Mouse (Mus musculus) C3H10T1/2 (cell line): Measurements from ENCODE around the gene Cd177. TPM values are rescaled to one million over a fixed set of nuclear protein-coding genes. Genes with fewer than 3 reads are reported as not detected.

Source experiments
- polyA plus RNA-seq, 2 experiments: library from polyadenylated mRNA; unstranded; fragments of >200 nt; fragmentation: generic; extraction: Trizol; gene quantifications; one replicate each; pipeline ENCODE4 v1.2.1; 2012; ENCODE audit warnings: missing spikeins in 2 of 2

Gene Cd177
- not detected for polyA plus RNA-seq

DNA sequence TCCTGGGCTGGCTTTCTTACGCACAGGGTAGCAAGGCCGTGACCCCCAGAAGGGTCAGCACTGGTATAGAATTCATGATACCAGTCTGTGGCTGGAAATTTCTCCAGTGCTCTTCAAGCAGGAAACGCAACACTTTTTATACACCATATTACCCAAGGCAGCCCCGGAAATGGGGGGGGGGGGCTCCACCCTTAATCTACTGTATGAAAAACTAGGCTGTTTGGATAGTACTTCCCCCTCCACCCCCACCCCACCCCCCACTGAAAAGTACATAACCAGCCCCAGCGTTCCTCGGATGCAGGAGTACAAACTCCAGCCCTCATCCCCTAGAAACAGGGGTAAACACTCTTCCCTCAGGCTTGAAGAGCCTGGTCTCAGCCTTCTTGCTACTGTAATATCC is at the start of gene Cd177:
Gene Cd177, minus strand, starts transcription at position 101 of the 400 bp plus-strand sequence.

GRCm38 (mm10) chr7:24776918-24777317 is 16.8 kb upstream of the Cd177 start, which contains the start of gene Ceacam10:
Ceacam10 (plus strand) TSS chr7:24777206.

DNA sequence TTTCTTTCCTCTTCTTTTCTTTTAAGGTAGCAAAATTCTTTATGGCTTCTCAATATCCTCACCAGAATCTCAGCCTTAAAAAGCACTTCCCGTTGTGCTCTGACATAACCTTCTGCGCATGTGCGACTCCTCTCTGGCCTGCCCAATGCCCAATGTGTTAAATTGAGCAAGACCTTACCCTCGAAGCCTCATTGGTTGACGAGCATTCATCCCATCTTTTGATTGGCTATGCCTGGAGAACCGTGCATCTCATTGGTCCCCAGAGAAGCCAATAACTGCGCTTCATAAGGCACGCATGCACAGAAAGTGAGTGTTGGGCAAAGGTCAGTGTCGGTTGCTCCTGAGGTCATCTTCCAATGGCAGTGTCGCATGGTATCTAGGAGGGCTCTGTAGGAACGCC is 33.3 kb downstream of the Cd177 start, which contains the start of gene Gm4763:
Gene Gm4763, minus strand, starts transcription at position 101 of the 400 bp plus-strand sequence.

GRCm38 (mm10) chr7:24708832-24709292 is 51.2 kb downstream of the Cd177 start, which contains the start of gene BC049730:
BC049730 (plus strand) TSS chr7:24709242.

Other genes with a start within 250 kb of the Cd177 start
- gene AC161166.1, start 247.9 kb downstream of the Cd177 start, polyA plus RNA-seq, result under 1 TPM; 0.06 to 0.09 TPM
- 10 to 100 TPM in 1 of 2 experiments, 1 to 10 TPM in 1; 2.1 to 10.9 TPM for gene Irgq, start 229.6 kb downstream of the Cd177 start, polyA plus RNA-seq
- under 1 TPM in 1 of 2 experiments, not detected in 1; 0.13 TPM for gene Pinlyp, start 214.2 kb downstream of the Cd177 start, polyA plus RNA-seq
- 10 to 100 TPM; 39.6 to 44.0 TPM for gene Xrcc1, start 214.0 kb downstream of the Cd177 start, polyA plus RNA-seq
- 10 to 100 TPM; 13.1 to 29.9 TPM for gene Ethe1, start 172.8 kb downstream of the Cd177 start, polyA plus RNA-seq
- gene Zfp575, start 172.7 kb downstream of the Cd177 start, polyA plus RNA-seq, result under 1 TPM in 1 of 2 experiments, not detected in 1; 0.05 TPM
- under 1 TPM; 0.46 to 0.84 TPM for gene Phldb3, start 149.5 kb downstream of the Cd177 start, polyA plus RNA-seq
- gene Lypd3, start 123.8 kb downstream of the Cd177 start, polyA plus RNA-seq, result not detected
- gene Tex101, start 83.6 kb downstream of the Cd177 start, polyA plus RNA-seq, result under 1 TPM in 1 of 2 experiments, not detected in 1; 0.05 TPM
- not detected for gene BC049730, start 51.1 kb downstream of the Cd177 start, polyA plus RNA-seq
- not detected for gene Gm4763, start 33.4 kb downstream of the Cd177 start, polyA plus RNA-seq
- gene Ceacam10, start 16.9 kb upstream of the Cd177 start, polyA plus RNA-seq, result not detected
- gene Gm9844, start 101.9 kb upstream of the Cd177 start, polyA plus RNA-seq, result 10 to 100 TPM; 16.1 to 25.5 TPM
- gene Lypd4, start 109.6 kb upstream of the Cd177 start, polyA plus RNA-seq, result not detected
- not detected for gene Dmrtc2, start 109.7 kb upstream of the Cd177 start, polyA plus RNA-seq
- gene Rps19, start 124.1 kb upstream of the Cd177 start, polyA plus RNA-seq, result 1,000 to 10,000 TPM; 2,288 to 3,093 TPM
- gene Cd79a, start 137.1 kb upstream of the Cd177 start, polyA plus RNA-seq, result under 1 TPM; 0.08 to 0.57 TPM
- 10 to 100 TPM; 27.6 to 54.0 TPM for gene Arhgef1, start 142.6 kb upstream of the Cd177 start, polyA plus RNA-seq
- gene Gm4881, start 184.2 kb upstream of the Cd177 start, polyA plus RNA-seq, result not detected
- gene Rabac1, start 212.4 kb upstream of the Cd177 start, polyA plus RNA-seq, result 100 to 1,000 TPM; 313 to 446 TPM
- gene Atp1a3, start 245.6 kb upstream of the Cd177 start, polyA plus RNA-seq, result under 1 TPM; 0.05 to 0.30 TPM